Comparison of ENCODE assay signal across 8 mouse cellular contexts in the genomic region with DNA sequence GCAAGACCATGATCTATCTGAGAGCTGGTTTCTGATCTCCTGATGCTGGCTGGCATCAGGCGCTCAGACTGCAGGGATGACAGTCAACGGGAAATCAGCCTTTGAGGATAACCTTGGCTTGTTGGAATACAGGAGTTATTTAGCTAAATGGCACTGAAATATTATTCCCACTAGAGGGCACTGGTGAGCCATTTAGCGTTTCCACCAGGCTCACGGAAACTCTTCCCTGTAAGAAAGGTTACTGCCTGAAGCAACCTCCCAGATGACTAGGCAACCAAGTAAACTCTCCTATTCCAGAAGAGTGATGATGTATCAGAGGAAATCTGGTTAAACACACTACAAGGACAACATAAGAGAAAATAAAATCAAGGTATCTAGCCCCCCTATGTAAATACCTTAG. TPM values are rescaled to one million over a fixed set of nuclear protein-coding genes. Genes with fewer than 3 reads are reported as not detected.
DNase-seq lines count a peak whose midpoint lies in the region; ATAC-seq lines count a peak whose summit lies in the region.

No protein-coding gene starts in this region.

- 1% methylated on average over 4 of the region's 4 CpGs for WGBS in intestine, embryonic 15.5 days

- intact Hi-C loops in left cerebral cortex, postnatal 14 days (cut with DNase I) = loop anchor here (2.0 kb wide), 1 partner anchor 144 kb away; the partner anchor contains the start of gene Spocd1

- peak; percentile 41 for DNase-seq in 3134 (ENCODE audit: extremely low read depth, insufficient read length, low spot score)
- DNase-seq in brain, adult 2 months (ENCODE audit: low read depth, low spot score) = peak; percentile 92
- peak; percentile 76 for DNase-seq in fibroblast of lung, adult 2 months (ENCODE audit: low read depth)
- peak; percentile 90 for DNase-seq in left cerebral cortex, postnatal 14 days (ENCODE audit: low spot score in 2 of 2)
- peak; percentile 52 to 83 for DNase-seq in thymus, postnatal 10 days (ENCODE audit: low spot score in 2 of 2)

- H3K36me3 ChIP-seq in intestine, embryonic 15.5 days = no peaks in the 10 kb centered on the region

- H3K9ac ChIP-seq in intestine, embryonic 15.5 days = no peak overlapping the region

- no peak overlapping the region for H3K27ac ChIP-seq in intestine, embryonic 15.5 days

- H3K9me3 ChIP-seq in intestine, embryonic 15.5 days = no peaks in the 10 kb centered on the region

- ATAC-seq in CD4-positive, CD25-positive, alpha-beta regulatory T cell, adult 4 months = peak; percentile 87
- ATAC-seq in intestine, embryonic 15.5 days = peak; percentile 48
- ATAC-seq in monocyte, adult 5-6 weeks (replicated peaks; ENCODE audit: insufficient number of reproducible peaks, low FRiP score, low TSS enrichment, poor library complexity, severe bottlenecking) = peak; percentile 64

- peaks cover 7% of the 10 kb centered on the region; the same call in 1 of the 2 replicates for H3K4me1 ChIP-seq in intestine, embryonic 15.5 days (replicated peaks)

- no peak overlapping the region for H3K4me2 ChIP-seq in intestine, embryonic 15.5 days (replicated peaks)

- H3K4me3 ChIP-seq in intestine, embryonic 15.5 days (replicated peaks) = no peak overlapping the region

- H3K27me3 ChIP-seq in intestine, embryonic 15.5 days (replicated peaks) = no peaks in the 10 kb centered on the region

RNA-seq across cellular contexts. Expression of gene Ptp4a2, which starts 25.8 kb away (rescaled TPM):
- polyA plus RNA-seq in CD4-positive, CD25-positive, alpha-beta regulatory T cell, adult 4 months (2017; shearing (Covaris generic)) = 1,000 to 10,000 TPM; 1,309 to 1,442 TPM
- 307 and 411 TPM in 2 replicates for polyA plus RNA-seq in intestine, embryonic 15.5 days (2015; fragmentation: Nextera tagmentation; extraction: Ambion mirVana)
- total RNA-seq in left cerebral cortex, postnatal 14 days (2021) = 100 to 1,000 TPM; 112 to 126 TPM
- 478 to 539 TPM (median 505 TPM) in 3 replicates for total RNA-seq in monocyte, adult 5-6 weeks (2017)

RNA-seq across cellular contexts. Expression of gene Khdrbs1, which starts 43.1 kb away (rescaled TPM):
- polyA plus RNA-seq in CD4-positive, CD25-positive, alpha-beta regulatory T cell, adult 4 months (2017; shearing (Covaris generic)) = 10 to 100 TPM; 24.8 to 39.1 TPM
- 83.6 and 95.9 TPM in 2 replicates for polyA plus RNA-seq in intestine, embryonic 15.5 days (2015; fragmentation: Nextera tagmentation; extraction: Ambion mirVana)
- total RNA-seq in left cerebral cortex, postnatal 14 days (2021) = 10 to 100 TPM; 88.9 to 90.4 TPM
- total RNA-seq in monocyte, adult 5-6 weeks (2017) = 89.2 to 110 TPM (median 89.5 TPM) in 3 replicates

Comparison
In these comparisons a context has a peak if more than half of its experiments do, and no peak if none do; other contexts are left out.
1. DNase-seq: peak in every context shown above with its lines; median percentile 92 in brain, adult 2 months; 90 in left cerebral cortex, postnatal 14 days; 76 in fibroblast of lung, adult 2 months; 68 in thymus, postnatal 10 days; 41 in 3134.